Mouse (Mus musculus) forebrain, embryonic 13.5 days (tissue): ENCODE results near the gene Evpl. TPM values are rescaled to one million over a fixed set of nuclear protein-coding genes. Genes with fewer than 3 reads are reported as not detected.

Source experiments
- ATAC-seq: fragments of 200-750 bp; cut with Nextera tagmentation; 2 replicates; pipeline ENCODE4 v1.8.0; 2017
- H3K27ac ChIP-seq: fragments of 300-500 bp; sonication (generic); 2 replicates; pipeline ENCODE4 v1.5.1; 2015; ENCODE audit warnings: inconsistent platforms, mild to moderate bottlenecking, moderate library complexity
- H3K27me3 ChIP-seq: fragments of 300-500 bp; sonication (generic); 2 replicates; pipeline ENCODE4 v1.6.1; 2015; ENCODE audit warnings: mild to moderate bottlenecking, inconsistent platforms
- H3K36me3 ChIP-seq: fragments of 300-500 bp; sonication (generic); 2 replicates; pipeline ENCODE4 v1.6.1; 2015; ENCODE audit warnings: mild to moderate bottlenecking, inconsistent platforms; ENCODE audit not compliant: poor library complexity, severe bottlenecking
- H3K4me1 ChIP-seq: fragments of 300-500 bp; sonication (generic); 2 replicates; pipeline ENCODE4 v1.6.1; 2015; ENCODE audit warnings: inconsistent platforms
- H3K4me2 ChIP-seq: fragments of 300-500 bp; sonication (generic); 2 replicates; pipeline ENCODE4 v1.6.1; 2015; ENCODE audit warnings: inconsistent platforms, mild to moderate bottlenecking, moderate library complexity
- H3K4me3 ChIP-seq: fragments of 300-500 bp; sonication (generic); 2 replicates; pipeline ENCODE4 v1.5.1; 2015; ENCODE audit warnings: mild to moderate bottlenecking, inconsistent platforms
- H3K9ac ChIP-seq: fragments of 300-500 bp; sonication (generic); 2 replicates; pipeline ENCODE4 v1.6.1; 2015; ENCODE audit warnings: mild to moderate bottlenecking, inconsistent platforms
- H3K9me3 ChIP-seq: fragments of 300-500 bp; sonication (generic); replicated peaks from 2 replicates; pipeline ENCODE4 v1.6.1; 2016; ENCODE audit warnings: inconsistent platforms
- WGBS: fragments of 180-500 bp; shearing (Covaris S2); methylation state at CpG from one replicate; pipeline ENCODE4 v1.1.7; 2015; 5-methylcytosine and 5-hydroxymethylcytosine counted together
- polyA plus RNA-seq: library from polyadenylated mRNA; unstranded; fragments of >200 nt; fragmentation: Nextera tagmentation; extraction: Ambion mirVana; gene quantifications from 2 replicates; pipeline ENCODE4 v1.2.1, GENCODE M21; 2015

The Evpl gene
- polyA plus RNA-seq, 1 experiment from 2014 or later, result 0.12 TPM

GRCm38 (mm10) chr11:116187226-116187930, 50.5 kb downstream of the Evpl start:
- H3K4me2 ChIP-seq, result no peak overlapping the region
- H3K27me3 ChIP-seq, result no peaks in the 10 kb centered on the region
- H3K9me3 ChIP-seq, result no peaks in the 10 kb centered on the region
- 43% methylated on average over 11 of the region's 11 CpGs for WGBS
- no peak overlapping the region for H3K4me3 ChIP-seq
- no peak overlapping the region for H3K9ac ChIP-seq
- H3K27ac ChIP-seq, result no peak overlapping the region
- peaks cover 21% of the 10 kb centered on the region for H3K4me1 ChIP-seq
- ATAC-seq, result no peak
- peaks cover 61% of the 10 kb centered on the region for H3K36me3 ChIP-seq

DNA sequence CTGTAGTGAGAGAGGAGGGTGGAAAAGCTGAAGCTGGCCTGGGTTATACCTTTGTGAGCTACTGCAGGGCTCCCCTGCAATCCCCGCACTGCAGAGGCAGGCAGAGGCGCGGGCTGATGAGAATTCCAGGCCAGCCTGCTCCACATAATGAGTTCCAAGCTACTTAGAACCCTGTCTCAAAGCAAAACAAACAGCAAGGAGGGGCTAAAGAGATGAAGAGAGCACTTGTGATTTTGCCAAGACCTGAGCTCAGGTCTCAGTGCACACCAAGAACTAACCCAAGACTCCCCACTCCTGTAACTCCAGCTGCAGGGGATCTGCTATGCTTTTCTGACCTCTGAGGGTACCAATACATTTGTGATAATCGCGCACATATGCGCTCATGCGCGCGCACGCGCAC, 51.5 kb downstream of the Evpl start:
- Histone ChIP-seq H3K4me3 (no peak overlapping the region), H3K36me3 (peaks cover 70% of the 10 kb centered on the region), H3K9me3 (no peaks in the 10 kb centered on the region), H3K27ac (no peak overlapping the region), H3K9ac (no peak overlapping the region), H3K4me2 (no peak overlapping the region), H3K27me3 (no peaks in the 10 kb centered on the region), H3K4me1 (peaks cover 21% of the 10 kb centered on the region)
- ATAC-seq, result no peak
- 84% methylated on average over 11 of the region's 11 CpGs for WGBS

GRCm38 (mm10) chr11:116185836-116186235, 52.0 kb downstream of the Evpl start:
- no peak overlapping the region for H3K4me3 ChIP-seq
- no peak overlapping the region for H3K4me2 ChIP-seq
- no peak for ATAC-seq
- WGBS, result 86% methylated on average over 3 of the region's 3 CpGs
- H3K27ac ChIP-seq, result no peak overlapping the region
- H3K36me3 ChIP-seq, result peaks cover 68% of the 10 kb centered on the region
- H3K27me3 ChIP-seq, result no peaks in the 10 kb centered on the region
- H3K9ac ChIP-seq, result no peak overlapping the region
- H3K9me3 ChIP-seq, result no peaks in the 10 kb centered on the region
- H3K4me1 ChIP-seq, result peaks cover 21% of the 10 kb centered on the region

DNA sequence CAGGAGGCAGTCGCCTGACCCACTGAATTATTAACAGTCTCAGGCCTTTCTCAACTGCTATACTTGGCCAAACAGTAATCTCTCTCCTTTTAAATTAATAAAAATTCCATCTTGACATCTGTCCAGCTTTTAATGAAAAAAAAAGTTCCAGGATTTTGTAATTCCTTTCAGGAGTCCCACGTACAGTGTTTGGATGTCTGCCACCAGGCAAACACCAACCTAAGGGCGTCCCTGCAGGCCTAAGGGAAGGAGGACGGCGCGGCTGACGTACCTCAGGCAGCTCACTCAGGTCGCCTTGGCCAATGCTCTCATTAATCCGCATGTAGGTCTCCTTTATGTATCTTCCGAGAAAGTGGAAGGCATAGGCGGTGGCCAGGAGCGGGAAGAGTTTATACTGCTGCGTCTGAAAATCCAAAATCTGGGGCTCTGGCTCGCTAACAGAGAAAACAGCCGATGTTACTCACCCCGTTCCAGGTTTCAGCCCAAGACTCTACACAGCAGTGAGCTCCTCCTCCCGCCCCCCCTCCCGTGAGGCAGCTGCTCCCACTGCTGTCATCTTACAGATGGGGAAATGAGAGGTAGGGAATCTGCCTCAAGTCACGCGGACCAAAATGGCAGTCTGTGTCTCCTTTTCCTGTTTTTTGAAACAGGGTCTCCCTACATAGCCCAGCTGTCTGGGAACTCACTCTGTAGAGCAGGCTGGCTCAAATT, 59.3 kb downstream of the Evpl start:
- no peak for ATAC-seq
- no peak overlapping the region for H3K4me3 ChIP-seq
- H3K27me3 ChIP-seq, result no peaks in the 10 kb centered on the region
- no peak overlapping the region for H3K27ac ChIP-seq
- H3K36me3 ChIP-seq, result peaks cover 93% of the 10 kb centered on the region
- no peak overlapping the region for H3K9ac ChIP-seq
- H3K4me2 ChIP-seq, result no peak overlapping the region
- H3K4me1 ChIP-seq, result no peaks in the 10 kb centered on the region
- WGBS, result 91% methylated on average over 20 of the region's 20 CpGs
- H3K9me3 ChIP-seq, result no peaks in the 10 kb centered on the region

- Histone ChIP-seq H3K4me2 (no peak overlapping the region), H3K4me3 (no peak overlapping the region), H3K9ac (no peak overlapping the region), H3K36me3 (peaks cover 95% of the 10 kb centered on the region), H3K27me3 (no peaks in the 10 kb centered on the region), H3K9me3 (no peaks in the 10 kb centered on the region), H3K27ac (no peak overlapping the region), H3K4me1 (no peaks in the 10 kb centered on the region)
- 90% methylated on average over 7 of the region's 7 CpGs for WGBS
- ATAC-seq, result no peak
These were observed 61.9 kb downstream of the Evpl start for GRCm38 (mm10) chr11:116176010-116176409.

DNA sequence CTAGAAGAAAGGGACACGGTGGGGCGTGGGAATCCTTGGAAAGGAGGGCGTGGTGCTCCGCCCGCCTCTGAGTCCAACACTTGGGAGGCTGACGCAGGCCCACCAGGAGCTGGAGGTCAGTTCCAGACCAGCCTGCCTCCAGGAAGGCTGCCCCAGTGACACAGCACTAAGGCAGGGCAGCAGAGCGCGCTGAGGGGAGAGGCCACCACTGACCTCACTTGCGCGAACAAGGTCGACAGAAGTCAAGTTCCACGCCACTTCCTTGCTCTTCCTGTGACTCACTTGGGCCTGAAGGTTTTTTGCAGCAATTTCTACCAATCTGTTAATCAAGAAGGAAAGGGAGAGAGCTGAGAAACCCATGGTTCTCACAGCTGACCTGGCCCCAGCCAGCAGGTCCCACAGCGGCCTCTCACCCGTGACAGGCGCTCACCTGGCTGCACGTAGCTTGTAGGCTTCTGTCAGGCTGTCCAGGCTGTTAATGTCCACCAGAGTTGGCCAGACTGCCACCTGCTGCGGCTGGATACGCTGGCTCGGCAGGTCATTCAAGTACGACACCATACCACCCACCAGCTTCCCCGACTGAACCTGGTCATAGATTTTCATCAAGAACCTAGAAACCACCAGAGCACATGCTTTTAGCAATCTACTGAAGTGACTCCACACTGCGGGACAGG, 63.0 kb downstream of the Evpl start:
- no peaks in the 10 kb centered on the region for H3K4me1 ChIP-seq

GRCm38 (mm10) chr11:116171959-116172358, 65.9 kb downstream of the Evpl start:
- H3K9ac ChIP-seq, result no peak overlapping the region
- no peak overlapping the region for H3K27ac ChIP-seq
- no peak for ATAC-seq
- peaks cover 58% of the 10 kb centered on the region for H3K36me3 ChIP-seq
- WGBS, result 91% methylated on average over 2 of the region's 2 CpGs
- H3K4me1 ChIP-seq, result peaks cover 9% of the 10 kb centered on the region
- no peaks in the 10 kb centered on the region for H3K27me3 ChIP-seq
- H3K9me3 ChIP-seq, result no peaks in the 10 kb centered on the region
- no peak overlapping the region for H3K4me3 ChIP-seq
- H3K4me2 ChIP-seq, result no peak overlapping the region

More for the DNA sequence above, 63.0 kb downstream of the Evpl start:
- H3K9me3 ChIP-seq, result no peaks in the 10 kb centered on the region
- no peak overlapping the region for H3K27ac ChIP-seq
- H3K4me2 ChIP-seq, result no peak overlapping the region
- H3K27me3 ChIP-seq, result no peaks in the 10 kb centered on the region
- ATAC-seq, result no peak
- H3K4me3 ChIP-seq, result no peak overlapping the region
- WGBS, result 96% methylated on average over 22 of the region's 22 CpGs
- H3K36me3 ChIP-seq, result peaks cover 85% of the 10 kb centered on the region
- H3K9ac ChIP-seq, result 0 out of 2 replicates have a peak overlapping the region, but pooled peaks have one; percentile 12

Other genes with a start within 250 kb of the Evpl start
- 74.8 and 86.1 TPM in 2 replicates for gene Galk1, start 225.4 kb downstream of the Evpl start, polyA plus RNA-seq
- gene H3f3b, start 210.1 kb downstream of the Evpl start, polyA plus RNA-seq, result 2,689 and 2,766 TPM in 2 replicates
- 38.0 and 42.3 TPM in 2 replicates for gene Unk, start 207.8 kb downstream of the Evpl start, polyA plus RNA-seq
- 0.84 and 0.98 TPM in 2 replicates for gene Unc13d, start 160.1 kb downstream of the Evpl start, polyA plus RNA-seq
- 114 and 115 TPM in 2 replicates for gene Wbp2, start 151.1 kb downstream of the Evpl start, polyA plus RNA-seq
- gene Trim47, start 110.9 kb downstream of the Evpl start, polyA plus RNA-seq, result 2.7 and 2.8 TPM in 2 replicates
- 1.2 and 1.6 TPM in 2 replicates for gene Trim65, start 106.9 kb downstream of the Evpl start, polyA plus RNA-seq
- gene Mrpl38, start 99.2 kb downstream of the Evpl start, polyA plus RNA-seq, result 79.8 and 86.1 TPM in 2 replicates
- 58.5 and 71.5 TPM in 2 replicates for gene Fbf1, start 69.9 kb downstream of the Evpl start, polyA plus RNA-seq
- gene Ten1, start 39.2 kb downstream of the Evpl start, polyA plus RNA-seq, result 75.3 and 81.6 TPM in 2 replicates
- gene Acox1, start 39.0 kb downstream of the Evpl start, polyA plus RNA-seq, result 35.0 and 43.3 TPM in 2 replicates
- gene Srp68, start 36.1 kb upstream of the Evpl start, polyA plus RNA-seq, result 71.8 and 72.1 TPM in 2 replicates
- gene Galr2, start 42.9 kb upstream of the Evpl start, polyA plus RNA-seq, result 0.09 and 0.16 TPM in 2 replicates
- gene Exoc7, start 69.2 kb upstream of the Evpl start, polyA plus RNA-seq, result 88.9 and 89.2 TPM in 2 replicates
- gene Foxj1, start 97.3 kb upstream of the Evpl start, polyA plus RNA-seq, result 8.1 and 10.6 TPM in 2 replicates
- gene Rnf157, start 175.0 kb upstream of the Evpl start, polyA plus RNA-seq, result 18.1 and 20.6 TPM in 2 replicates
- gene Ubald2, start 196.0 kb upstream of the Evpl start, polyA plus RNA-seq, result 45.5 and 58.2 TPM in 2 replicates
- gene Qrich2, start 228.2 kb upstream of the Evpl start, polyA plus RNA-seq, result 0.09 TPM in 1 of 2 replicates, not detected in the other